Mouse (Mus musculus) kidney, postnatal 36 days (tissue): Measurements from ENCODE around the gene Mxd4.

Experiments used
- DNase-seq, 2 experiments: peaks; one replicate each; pipeline ENCODE4 v3.0.0; 2021 to 2022; ENCODE audit warnings: mixed read lengths in 2 of 2

Gene Mxd4

DNA sequence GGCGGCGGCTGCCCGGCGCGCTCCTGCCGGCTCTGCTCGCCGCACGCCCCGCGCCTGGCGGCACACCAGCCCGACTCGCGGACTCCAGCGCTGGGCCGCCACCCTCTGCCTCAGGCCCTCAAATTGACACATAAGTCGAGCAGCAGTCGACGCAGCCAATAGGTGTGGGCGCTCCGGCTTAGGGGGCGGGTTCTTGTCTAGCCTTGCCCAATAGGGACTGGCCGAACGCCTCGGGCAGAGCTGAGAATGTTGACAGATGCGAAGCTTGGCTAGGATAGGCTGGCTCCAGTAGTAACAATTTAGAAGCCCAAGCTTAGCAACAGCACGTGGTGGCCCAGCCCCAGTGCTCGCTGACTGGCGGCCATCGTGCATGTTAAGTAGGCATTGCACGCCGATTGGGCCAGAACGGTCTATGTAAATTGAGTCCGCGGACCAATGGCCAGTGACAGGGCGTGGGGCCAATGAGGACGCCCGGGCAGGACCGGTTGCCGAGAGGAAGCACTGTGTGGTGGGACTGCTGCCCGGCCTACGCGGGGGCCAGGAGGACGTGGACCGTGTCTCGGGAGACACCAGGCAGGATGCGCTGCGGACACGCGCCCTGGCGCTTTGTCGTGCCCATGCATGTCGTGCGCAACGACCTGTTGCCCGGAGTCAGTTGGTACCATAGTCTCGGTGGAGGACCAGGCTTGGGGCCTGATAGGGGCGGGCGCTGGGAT is at the start of gene Mxd4:
Gene Mxd4 (minus strand): TSS at position 120 of the 716 bp plus-strand sequence.
- DNase-seq, result peak; percentile 99 to 100

DNA sequence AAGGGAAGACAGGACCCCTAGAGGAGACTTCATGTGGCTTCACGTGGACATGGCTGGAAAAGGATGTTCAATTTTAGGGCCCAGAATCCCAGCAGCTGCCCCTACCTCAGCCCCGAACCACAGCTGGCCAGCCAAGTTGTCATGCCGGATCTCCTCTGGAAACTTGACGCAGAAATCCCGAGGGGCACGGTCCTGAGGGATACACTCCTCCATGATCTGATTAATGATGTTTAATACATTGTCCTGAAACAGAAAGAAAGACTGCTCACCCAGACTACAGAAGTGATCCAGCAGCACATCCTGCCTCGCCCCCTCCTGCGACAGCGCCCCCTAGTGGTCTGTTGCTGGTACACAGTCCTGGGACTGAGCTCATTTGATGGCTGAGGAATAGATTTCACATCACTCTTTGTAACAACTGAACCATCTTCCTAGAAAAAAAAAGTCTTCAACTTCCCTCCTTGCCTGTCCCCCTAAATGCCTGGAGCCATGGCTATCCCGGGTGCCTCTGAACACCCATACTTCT is 48.4 kb upstream of the Mxd4 start:
- peak; percentile 7 to 69 for DNase-seq

DNA sequence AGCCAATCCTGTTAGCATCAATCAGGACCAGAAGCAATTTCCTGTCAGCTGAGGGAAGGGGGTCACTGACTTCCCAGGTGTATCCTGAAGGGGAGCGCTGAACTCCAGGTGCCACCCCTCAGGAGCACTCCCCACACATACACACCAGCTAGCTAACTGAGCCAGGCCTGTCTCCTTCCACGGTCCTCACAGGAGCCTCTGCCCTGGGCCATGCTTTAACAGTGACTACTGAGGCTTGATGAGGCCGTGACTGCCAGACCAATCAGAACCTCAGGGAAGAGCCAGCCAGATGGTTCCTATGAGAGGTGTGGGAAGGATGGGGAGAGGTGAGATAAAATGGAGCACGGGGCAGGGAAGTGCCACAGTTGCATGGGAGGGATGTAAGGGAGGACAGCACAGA is 47.5 kb upstream of the Mxd4 start:
- DNase-seq, result no peak

DNA sequence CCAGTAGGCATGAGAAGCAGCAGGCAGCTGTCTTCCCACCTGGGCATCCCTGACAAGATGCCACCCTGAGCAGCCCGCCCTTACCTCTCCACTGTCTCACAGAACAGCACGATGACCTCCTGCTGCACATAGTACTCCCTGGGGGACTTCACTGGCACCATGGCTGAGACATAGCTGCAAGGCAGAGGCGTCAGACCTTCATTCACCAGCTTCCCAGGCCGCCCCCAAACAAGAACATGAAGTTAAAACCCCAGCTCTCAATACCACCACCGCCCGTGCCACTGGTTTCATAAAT is 45.6 kb upstream of the Mxd4 start:
- DNase-seq, result no peak

DNA sequence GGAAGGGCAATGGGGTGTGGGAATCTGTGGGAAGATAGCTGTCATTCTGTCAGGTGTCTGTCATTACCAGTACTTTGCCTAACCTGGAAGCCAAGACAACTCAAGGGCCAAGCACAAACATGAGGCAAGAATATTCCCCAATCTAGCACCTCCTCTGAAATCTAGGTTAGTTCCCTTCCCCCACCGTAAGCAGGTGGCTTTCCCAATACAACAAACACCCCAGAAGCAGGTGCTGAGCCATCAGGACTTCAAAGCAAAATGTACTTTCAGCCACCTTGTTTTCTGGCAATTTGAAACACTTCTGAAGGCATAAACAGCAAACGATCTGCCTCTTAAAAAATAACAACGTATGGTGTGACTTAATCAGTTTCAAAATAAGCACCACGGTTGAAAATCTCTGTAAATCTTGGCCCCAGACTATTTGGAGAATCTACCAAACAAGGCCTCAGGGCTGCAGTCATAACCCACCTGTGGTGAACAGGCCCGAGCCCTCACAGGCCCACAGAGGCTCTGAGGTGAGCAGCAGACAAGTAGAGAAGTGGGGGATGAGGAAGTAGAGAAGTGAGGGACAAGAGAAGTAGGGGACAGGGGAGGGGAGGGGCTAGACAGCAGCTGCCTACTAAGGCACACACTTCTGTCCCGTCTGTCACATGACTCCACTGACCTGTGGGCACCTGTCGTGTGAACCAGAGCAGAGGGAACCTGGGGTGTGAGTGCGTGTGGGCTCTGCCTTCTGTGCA is 45.1 kb upstream of the Mxd4 start:
- DNase-seq, result no peak

DNA sequence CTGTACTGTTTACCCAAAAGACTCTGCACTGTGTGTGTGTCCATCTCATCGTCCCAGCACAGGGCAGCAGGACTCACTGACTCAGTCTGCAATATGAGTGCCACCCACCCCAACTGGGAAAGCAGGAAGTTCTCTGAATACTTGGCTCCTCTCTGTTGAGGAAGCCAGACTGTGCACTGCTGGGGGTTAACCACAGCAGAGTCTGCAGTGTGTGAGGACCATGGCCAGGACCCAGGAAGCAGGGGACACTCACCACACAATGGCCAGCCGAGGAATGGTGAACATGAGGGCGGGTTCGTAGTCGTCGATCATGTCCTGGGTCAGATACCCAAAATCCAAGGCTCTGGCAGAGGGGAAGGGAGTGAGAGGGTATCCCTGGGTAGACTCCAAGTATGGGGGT is 44.4 kb upstream of the Mxd4 start:
- no peak for DNase-seq

DNA sequence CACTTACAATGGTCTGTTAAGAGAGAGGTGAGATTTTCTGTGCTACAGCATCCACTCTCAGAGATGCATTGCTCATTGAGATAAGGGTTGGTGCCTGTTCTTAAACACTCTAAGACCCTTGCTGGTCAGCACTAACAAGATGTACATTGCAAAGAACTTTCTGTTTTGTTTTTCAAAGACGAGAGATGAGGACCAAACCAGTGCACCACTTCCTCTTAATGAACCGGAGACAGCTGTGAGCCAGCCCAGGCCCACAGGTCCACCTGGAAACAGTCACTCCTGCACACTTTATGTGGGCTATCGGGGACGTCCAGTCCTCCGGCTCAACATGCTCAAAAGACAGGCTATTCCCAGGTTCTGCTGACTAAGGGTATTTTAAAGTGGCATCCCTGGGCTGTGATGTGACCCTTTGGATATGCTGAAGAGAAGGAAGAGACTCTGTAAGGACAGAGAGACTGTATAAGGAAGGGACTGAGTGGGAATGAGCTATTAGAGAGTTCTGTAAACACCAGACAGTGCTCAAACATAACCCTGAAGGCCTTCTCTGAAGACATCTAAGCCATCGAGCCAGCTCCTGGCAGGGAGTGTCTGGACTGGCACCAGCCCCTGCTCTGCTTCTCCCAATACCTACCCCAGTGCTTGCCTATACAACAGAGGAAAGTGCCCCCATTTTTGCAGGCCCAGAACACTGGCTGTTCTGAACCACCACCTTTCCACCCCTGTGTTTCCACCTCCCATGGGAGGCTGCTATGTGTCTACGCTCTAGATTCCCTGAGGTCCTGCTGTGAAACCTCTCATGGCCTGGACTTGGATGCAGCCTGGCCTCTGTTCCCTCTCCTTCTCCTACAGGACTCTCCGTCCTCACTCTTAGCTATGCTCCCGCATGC is 43.3 kb upstream of the Mxd4 start:
- DNase-seq, result no peak

DNA sequence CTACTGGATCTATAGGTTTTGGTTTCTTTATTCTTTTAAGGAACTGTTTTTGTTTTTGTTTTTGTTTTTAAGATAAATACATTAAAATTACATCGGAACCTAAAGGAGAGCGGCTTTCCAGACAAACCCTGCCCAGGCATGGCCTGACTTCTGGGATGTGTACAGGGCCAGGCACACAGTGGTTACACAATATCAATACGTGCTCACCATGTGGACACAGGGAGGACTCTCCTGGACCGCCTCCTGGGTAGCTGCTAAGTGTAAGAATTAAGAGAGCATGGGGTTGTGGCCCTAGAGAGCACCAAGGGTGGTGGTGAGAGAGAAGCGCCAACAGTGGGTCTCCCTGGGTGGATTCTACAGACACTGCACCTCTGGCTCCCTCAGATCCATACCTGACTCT is 42.0 kb upstream of the Mxd4 start:
- no peak for DNase-seq

DNA sequence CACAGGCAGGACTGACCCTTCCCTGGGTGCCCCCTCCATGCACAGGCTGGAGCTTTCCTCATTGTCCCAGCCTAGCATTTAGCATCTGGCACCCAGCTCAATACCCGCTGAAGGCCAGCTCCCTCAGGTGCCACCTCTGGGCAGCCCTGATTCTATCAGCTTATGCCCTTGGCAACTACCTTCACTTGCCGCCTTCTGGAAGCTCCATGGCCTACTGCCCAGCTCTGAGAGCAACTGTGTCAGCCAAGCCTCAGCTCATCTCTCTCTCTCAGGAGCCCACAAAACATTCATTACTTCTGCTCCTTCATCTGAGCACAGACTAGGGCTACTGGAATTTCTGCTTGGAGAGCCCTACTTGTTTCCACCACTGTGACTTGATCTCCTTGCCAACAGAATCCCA is 38.0 kb upstream of the Mxd4 start:
- DNase-seq, result no peak

DNA sequence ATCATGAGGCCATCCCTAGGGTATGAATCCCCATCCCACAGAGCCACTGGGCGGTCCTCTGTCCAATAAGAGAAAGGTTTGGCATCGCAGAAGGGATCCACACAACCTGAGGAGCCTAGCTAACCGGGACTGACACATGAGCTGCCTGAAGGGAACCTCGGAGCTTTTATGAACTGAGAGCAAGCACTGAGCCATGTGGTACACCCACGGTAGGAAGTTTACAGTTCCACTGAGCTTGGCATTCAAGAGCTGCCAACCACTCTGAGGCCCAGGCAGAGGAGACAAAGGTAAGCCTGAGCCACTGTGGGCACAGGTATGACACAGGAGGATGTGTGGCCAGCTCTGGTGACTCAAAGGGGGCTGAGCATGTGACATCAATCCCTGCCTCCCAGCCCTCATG is 37.0 kb upstream of the Mxd4 start:
- DNase-seq, result no peak

DNA sequence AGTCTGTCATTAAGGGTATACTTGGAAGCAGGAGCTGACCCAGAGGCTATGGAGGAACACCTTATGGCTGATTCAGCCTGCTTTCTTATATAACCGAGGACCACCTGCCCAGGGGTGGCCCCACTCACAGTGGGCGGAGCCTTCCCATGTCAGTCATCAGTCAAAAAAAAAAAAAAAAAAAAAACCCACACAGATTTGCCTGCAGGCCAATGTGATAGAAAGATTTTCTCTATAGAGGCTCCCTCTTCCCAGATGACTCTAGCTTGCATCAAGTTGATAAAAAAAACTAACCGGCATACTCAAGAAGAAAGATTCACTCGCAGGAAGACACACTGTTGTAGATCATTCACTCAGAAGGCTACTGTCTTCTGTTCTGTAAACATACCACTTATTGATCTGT is 32.5 kb upstream of the Mxd4 start:
- DNase-seq, result no peak

DNA sequence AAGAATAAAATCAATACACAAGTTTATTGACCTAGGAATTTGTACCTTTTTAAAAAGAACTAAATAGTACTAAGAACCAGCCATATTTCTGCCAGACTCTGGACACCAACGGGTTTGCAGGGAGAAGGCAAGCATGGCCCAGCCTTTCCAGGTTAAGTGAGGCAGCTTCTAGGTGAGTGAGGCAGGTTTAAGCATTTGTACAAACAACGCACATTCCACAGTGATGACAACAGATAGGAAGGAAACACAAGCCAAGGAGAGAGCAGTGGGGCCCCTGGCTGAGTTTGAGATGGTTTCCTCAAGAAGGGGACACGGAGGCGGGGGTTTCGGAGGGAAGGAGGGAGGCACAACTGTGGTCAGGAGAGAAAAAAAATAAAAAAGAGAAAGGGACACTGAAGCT is 31.2 kb upstream of the Mxd4 start:
- no peak for DNase-seq

DNA sequence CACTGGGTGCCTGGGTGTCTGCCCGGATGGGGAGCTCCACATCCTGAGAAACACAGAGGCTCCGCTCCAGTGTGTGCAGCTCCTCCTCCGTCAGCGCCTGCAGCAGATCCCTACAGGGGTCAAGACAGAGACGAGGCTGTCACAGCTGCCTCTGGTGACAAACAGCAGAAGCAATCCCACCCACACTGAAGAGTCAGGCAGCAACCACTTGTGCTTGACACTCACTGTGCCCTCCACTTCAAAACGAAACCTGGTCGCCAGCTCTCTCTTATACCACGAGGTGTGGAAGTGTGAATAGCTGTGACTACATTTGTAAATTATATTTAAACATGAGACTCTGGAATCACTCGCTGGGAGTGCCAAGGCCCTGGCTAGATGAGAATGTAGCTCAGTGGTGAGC is 30.2 kb upstream of the Mxd4 start:
- DNase-seq, result no peak

DNA sequence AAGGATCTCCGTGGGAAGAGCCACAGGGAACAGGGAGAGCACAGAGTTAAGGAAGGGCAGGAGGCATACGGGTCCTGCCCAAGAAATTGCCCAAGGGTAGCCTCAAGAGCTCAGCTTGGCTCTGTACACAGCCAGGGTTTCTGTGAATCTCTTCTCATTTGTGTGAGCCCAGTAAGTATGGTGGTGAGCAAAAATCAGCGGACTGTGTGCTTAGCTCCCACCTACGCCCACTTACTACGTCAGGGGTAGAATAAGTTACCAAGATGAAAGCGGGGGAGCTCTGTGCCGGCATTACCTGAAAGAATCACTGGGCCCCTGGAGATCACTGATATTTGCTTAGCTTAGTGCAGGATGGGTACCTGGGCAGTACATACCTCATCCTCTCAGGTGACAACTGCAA is 28.5 kb upstream of the Mxd4 start:
- DNase-seq, result no peak

DNA sequence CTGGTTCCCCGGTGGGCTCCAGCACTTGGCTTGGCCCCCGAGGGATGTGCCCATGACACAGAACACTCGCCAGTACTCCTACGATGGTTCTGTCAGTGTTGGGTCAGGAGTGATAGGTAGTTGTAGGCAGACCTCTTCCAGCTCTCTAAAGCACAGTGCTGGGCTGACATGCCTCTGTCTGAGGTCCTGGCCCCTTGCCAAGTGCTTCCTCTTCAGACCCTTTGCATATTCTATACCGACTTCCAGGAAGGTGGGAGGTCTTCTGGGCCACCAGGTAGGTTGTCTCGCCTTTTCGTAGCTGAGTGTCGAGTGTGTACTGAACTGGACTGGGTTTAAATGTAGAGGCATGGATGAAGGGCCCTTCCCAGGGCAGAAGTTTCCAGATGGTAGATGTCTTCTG is 26.1 kb upstream of the Mxd4 start:
- no peak for DNase-seq

DNA sequence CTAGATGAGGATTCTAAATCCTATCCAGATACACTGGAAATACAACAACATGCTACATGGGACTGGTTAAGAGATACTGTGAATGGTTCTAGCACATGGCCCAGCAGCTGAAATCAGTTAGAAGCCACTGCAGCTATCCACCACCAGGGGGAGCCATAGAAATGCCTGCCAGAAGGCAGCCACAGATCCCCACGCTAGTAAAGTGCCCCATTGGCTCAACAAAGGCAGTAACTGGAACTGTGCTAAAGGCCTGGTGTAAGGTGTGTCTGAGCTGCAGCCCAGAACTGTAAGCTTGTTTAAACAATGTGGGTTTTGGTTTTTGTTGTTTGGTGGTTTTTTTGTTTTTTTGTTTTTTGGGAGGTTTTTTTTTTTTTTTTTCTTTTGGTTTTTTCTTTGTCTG is 22.8 kb upstream of the Mxd4 start:
- peak; percentile 70 to 85 for DNase-seq

DNA sequence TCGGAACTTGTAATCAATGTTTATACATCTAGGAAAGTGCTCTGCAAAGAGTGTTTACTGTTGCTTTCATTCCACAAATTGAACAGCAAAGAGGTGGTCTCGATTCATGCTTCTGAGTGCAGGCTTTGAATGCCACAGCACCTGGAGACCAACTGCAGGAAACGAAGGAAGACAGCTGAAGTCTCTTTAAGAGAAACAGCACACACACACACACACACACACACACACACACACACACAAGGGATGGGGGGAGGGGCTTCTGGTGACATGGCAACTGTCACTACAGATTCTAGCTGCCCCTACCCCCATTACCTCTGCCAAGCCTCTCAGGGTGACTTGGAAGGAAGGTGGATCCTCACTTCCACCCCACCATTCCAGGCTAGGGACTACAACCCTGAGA is 20.0 kb upstream of the Mxd4 start:
- DNase-seq, result no peak

DNA sequence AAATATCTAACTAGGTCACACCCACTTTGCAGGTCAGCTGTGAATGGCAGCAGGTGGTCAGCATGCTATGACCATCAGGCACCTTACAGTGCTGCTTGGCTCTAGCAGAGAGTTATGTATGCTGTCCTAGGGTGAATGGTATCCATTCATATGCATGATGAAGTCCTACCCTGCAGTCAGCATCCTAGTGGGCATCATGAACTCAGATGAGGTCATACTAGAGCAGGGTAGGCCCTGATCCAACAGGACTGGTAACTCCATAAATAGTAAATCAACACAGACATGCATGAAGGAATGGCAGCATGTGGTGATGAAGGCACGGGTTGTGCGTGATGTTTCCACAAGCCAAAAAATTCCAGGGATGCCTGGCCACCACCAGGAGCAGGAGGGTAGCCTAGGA is 18.3 kb upstream of the Mxd4 start:
- DNase-seq, result no peak

DNA sequence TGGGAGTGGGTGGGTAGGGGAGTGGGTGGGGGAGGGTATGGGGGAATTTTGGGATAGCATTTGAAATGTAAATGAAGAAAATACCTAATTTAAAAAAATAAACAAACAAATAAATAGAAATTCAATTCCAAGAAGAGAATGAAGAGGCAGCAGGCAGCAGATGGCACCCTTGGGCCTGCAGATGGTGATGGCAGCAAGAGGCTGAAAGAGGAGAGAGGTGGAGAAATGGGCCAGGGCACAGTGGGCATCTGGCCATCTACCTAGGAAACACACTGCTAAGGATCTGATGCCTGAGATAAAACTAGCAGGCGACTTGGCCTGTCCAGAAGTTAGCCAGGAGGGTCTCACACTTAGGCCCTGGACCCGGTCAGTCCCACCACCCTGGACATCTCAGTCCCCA is 17.4 kb upstream of the Mxd4 start:
- no peak for DNase-seq

DNA sequence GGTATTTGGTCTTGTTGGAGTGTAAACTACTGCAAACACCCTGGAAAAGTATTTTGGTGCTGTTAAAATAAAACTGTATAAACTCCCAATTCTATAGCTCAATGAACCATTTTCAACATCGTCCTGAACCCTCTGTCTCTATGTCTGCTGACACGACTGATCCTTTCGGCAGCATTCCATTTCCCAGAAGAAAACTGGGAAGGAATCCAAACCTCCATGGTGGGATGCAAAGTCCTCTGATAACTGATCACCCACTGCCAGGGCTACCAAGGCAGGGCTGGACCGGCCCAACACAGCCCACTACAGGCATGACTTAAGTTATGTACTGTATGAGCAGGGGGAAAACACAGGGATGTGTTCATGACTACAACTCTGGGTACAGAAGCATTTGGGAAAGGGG is 14.5 kb upstream of the Mxd4 start:
- DNase-seq, result peak in 1 of 2 experiments; percentile 39

DNA sequence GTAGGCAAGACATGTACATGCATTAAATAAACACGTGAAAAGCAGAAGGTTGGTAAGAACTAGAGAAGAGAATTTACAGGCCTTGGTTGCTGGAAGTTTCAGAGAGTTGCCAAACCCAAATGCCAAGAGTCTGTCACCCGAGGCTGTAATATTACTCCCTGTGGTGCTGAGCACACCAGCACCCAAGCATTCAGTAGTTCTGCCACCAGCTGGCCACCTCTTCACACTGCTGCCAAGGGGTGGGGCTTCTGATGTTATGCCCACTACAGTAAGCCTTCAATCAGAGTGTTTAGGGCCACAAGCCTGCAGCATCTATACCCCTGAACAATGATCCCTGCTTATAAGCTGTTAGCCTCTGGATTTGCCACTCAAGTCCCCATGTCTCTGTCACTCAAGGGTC is 13.9 kb upstream of the Mxd4 start:
- DNase-seq, result peak; percentile 46 to 65

DNA sequence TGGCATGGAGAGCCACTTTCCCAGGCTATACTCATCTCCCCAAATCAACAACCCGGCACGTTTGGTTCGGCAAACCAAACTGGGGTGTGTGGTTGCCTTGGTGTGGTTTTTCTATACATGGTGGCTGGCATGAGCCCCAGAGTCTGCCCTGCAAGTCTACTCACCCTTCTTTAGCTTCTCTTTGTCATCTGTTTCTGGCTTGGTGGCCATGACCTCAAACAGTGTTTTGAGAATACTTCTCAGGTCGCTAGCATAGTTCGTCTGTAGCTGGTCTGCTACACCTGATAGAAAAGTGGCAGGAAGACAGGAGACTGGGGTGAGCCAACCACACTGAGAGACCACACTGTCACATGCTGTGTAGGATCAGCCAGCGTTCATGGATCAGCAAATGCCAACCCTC is 11.1 kb upstream of the Mxd4 start:
- no peak for DNase-seq

DNA sequence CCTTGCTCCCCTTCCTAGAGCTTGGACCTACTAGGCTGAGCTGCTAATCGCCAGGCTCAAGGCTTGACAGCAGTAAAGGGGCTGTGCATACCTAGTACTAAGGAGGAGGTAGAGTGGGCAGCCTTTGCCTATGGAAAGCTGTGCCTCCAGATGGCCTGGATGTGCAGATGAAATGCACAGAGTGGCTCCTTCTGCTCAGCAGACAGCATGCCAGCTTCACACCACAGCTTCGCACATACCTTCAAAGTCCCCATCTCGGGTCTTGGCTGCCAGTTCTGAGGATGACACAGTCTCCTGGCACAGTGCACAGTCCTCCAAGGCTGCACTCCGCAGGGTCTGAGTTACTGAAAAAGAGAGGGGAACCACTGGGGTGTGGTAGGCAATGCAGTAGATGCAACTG is 9.7 kb upstream of the Mxd4 start:
- DNase-seq, result no peak

DNA sequence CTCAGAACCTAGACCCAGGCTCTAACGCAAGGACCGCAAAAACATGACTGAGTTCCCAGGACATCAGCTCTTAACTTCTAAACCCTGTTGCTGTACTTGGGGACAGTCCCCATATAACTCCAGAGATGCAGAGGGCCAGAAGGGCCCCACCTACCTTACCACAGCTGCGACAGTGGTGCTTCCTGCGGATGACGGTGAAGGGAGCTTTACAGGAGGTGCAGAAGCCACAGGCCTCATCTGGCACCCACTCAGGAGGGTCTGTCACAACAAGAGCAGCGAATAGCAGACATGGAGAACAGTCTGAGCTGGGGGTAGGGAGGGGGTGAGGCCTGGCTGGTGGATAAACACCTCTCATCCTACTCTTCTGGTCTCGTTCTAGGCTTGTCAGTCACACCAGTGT is 8.9 kb upstream of the Mxd4 start:
- no peak for DNase-seq
